Mouse (Mus musculus): ENCODE results near the gene Gm42674.

- TF ChIP-seq CTCF (IDR thresholded peaks at IDR 0.05; ENCODE audit: insufficient read depth, low read depth, low read length): no peak
- no peak for TF ChIP-seq POLR2A (IDR thresholded peaks at IDR 0.05; ENCODE audit: insufficient read depth, low read depth, low read length)
Observed at GRCm38 (mm10) chr3:90653717-90654116, 52.0 kb downstream of the Gm42674 start, which contains the start of gene S100a7a.
